Mouse (Mus musculus) c-Kit-positive CD71-negative TER-119-negative erythroid progenitor cells, embryonic 14.5 days (primary cell): ENCODE measurements around the gene Klhl28.
A peak's percentile ranks its signal among the peaks of the same experiment; 100 is the strongest.

Source experiments
- DNase-seq: peaks from one replicate; pipeline ENCODE4 v3.0.0-alpha.2; 2013; ENCODE audit warnings: low read depth

The Klhl28 gene

GRCm38 (mm10) chr12:64965124-64966026, at the start of gene Klhl28, which contains the start of gene Togaram1:
Klhl28 (minus strand) TSS chr12:64965534.
Togaram1 (plus strand) TSS chr12:64965804.
- peak; percentile 98 for DNase-seq

- DNase-seq = no peak
These were observed 42.4 kb upstream of the Klhl28 start for GRCm38 (mm10) chr12:65007725-65008124.

DNA sequence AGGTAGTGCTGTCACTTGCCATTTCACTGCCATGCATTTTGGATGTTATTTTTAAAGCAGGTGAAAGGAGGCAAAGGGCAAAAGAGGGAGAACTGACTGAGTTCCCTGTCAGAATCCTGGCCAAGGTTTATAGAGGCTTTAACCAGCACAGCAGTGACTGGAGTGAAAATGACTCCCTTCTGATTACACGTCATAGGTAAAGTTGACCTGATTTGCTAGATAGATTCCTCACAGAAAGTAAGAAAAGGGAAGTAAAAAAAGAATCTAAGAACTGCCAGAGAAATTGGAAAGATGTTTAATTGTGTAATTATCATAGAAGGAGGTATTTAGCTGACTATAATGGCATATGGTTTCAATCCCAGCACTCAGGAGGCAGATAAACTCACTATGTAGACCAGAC, 12.2 kb upstream of the Klhl28 start:
- no peak for DNase-seq

DNA sequence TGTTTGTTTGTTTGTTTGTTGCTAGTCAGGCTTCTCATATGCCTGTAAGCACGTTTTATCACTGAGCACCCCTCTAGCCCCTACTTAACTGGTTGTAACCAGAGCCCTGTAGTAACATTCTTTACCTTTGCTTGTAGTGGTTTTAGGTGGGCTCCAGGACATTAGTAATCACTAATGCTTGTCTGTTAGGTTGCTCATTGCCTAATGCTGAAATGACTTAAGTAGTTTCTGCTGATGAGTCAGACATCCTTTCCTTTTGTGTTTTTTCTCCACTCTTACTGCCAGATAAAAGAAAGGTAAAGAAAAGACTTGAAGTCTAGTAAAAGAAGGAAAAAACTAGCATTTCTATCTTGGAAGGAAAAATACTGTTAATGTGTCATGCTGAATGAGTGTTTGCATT, 10.9 kb upstream of the Klhl28 start:
- no peak for DNase-seq

GRCm38 (mm10) chr12:64975558-64975957, 10.2 kb upstream of the Klhl28 start:
- DNase-seq = no peak

GRCm38 (mm10) chr12:64972063-64972462, 6.7 kb upstream of the Klhl28 start:
- no peak for DNase-seq

DNA sequence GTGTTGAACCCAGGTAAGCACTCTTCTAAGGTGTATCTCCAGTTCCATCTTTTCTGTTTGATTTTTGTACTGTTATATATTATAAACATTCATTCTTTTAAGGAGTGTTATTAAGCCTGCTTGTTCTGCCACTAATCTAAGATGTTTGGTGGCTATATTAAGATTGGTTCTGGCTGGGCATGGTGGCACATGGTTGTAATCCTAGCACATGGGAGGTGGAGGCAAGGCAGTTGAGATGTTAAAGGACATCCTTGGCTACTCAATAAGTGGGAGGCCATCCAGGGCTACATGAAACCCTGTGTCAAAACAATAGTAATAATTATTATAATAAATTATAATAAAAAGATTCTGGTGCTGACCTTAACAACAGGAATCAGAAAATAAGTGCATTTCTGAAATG, 6.1 kb upstream of the Klhl28 start:
- DNase-seq = no peak

- DNase-seq = no peak
These were observed 2.7 kb upstream of the Klhl28 start for GRCm38 (mm10) chr12:64968067-64968466.

GRCm38 (mm10) chr12:64967470-64967869, 2.1 kb upstream of the Klhl28 start:
- DNase-seq = no peak

GRCm38 (mm10) chr12:64966652-64967435, 1.5 kb upstream of the Klhl28 start:
- DNase-seq = no peak

- no peak for DNase-seq
These were observed 832 bp upstream of the Klhl28 start for GRCm38 (mm10) chr12:64966101-64966631.

DNA sequence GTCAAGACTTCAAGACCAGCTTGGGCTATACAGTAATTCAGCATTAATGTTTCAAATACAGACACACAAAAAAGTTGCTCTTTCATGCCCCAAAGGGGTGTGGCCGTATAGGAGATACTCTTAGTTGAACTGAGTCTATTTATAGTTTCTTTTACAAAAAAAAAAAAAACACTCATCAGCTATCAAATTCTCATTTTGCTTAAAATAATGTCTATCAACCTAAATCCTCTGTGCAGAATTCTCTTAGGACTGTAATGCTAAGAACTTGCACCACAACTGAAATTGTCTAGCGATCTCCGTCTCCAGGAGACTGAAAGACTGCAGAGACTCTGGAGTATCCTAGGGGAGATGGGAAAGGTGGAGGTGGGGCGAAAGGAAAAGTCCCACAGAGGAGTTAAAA, 774 bp downstream of the Klhl28 start:
- DNase-seq = no peak

DNA sequence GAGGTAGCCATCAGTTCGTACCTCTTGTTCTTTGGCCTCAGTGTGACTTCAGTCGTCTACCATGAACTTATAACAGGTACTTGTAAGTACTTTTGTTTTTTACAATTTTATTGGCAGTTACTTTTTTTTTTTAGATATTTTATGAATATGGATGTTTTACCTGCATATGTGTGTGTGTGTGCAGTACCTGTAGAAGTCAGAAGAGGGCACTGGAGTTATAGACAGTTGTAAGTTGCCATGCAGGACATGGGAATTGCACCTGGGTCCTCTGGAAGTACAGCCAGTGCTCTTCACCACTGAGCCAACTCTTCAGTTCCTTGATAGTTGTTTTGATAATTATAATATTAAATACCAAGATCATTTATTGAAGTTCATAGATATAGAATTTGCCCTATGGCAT, 27.8 kb downstream of the Klhl28 start:
- DNase-seq = no peak

GRCm38 (mm10) chr12:64917578-64918471, 47.5 kb downstream of the Klhl28 start, which contains the start of gene Gm527:
Gm527 (plus strand) TSS chr12:64917906.
- DNase-seq = peak; percentile 89

DNA sequence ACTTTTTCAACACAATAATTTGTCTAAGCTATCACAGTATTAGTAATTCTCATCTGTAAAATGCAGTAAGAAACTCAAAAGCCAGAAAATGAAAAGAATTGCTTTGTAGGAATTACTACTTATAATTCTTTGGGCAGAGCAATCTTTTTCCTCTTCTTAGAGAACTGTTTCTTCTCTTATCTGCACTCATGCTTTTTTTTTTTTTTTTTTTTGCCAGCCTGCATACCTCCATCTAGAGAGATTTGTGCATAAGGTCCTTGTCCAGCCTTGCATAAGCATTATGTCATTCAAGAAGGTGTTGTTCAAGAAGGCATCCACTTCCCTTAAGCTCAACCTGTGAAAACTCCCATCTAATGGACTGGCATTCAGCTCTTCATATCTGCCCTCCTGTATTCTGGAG, 48.6 kb downstream of the Klhl28 start:
- DNase-seq = no peak

DNA sequence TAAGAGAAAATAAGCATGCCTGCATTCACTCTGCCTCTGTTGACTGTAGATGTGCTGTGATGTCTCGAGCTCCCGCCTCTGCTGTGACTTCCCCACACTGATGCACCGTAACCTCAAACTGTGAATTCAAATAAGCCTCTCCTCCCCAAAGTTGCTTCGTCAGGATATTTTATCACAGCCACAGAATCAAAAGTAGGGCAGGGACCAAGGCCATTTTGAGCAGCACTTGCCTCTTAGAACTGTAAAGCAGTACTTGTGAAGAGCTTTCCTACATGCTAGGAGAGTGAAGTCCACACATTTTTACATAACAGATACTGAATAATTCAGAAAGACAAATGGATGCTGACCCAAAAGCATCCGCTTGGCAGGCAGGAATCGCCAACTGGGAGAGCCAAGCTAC, 52.3 kb downstream of the Klhl28 start:
- DNase-seq = no peak

DNA sequence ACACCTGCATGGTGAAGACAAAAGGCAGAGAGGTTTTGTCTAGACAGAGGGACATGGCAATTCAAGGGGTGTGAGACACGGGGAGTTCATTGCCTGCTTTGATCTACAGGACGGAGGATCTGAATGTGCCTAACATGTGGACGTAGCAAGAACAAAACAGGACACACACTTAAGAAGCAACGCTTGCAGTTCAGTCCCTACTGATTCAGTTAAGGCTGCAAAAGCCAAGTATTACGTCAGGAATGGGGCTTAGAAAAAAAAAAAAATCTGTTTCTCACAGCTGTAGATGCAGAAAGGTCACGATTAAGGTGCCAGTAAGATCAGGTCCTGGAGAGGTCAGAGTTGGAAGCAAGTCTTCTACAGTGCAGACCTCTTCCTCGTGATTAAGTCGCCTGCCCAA, 62.1 kb downstream of the Klhl28 start:
- no peak for DNase-seq

- DNase-seq = no peak
These were observed 62.8 kb downstream of the Klhl28 start for GRCm38 (mm10) chr12:64902506-64902905.

DNA sequence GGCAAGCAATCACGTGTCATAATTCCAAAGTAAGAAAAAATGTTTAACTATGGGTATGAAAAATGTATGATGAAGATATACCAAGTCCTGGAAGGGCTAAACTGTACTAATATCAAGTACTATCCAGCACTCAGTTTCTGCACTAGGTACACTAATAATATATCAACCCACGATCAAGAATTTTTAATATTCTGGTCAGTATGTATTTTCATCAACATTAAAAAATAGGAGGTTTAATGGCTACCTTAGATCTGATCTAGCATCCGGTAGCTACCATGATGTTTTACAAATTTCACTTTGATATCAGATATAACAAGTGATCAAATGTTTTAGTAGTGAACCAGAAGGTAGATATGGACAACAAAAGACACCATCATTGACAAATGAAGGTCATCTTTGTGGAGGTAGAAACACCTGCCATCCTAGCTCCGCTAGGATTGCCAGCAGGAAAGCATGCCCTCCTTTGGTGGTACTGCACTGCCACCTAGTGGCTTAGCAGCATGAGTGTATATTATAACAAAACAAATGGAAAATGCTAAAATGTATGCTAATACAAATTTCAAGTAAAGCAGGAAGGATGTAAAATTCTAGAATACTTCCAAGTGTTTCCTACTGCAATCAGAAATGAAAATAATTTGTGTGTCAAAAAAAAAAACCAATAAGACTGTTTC, 68.1 kb downstream of the Klhl28 start:
- DNase-seq = no peak
